Mouse (Mus musculus): ENCODE measurements around the gene Rap1b. TPM values are rescaled to one million over a fixed set of nuclear protein-coding genes. Genes with fewer than 3 reads are reported as not detected.
A peak's percentile ranks its signal among the peaks of the same experiment; 100 is the strongest.
"Not testable (repeated sequence)": the region's sequence is repeated elsewhere in the genome, so short reads cannot be mapped to it uniquely, and the experiment has no call there.

Rap1b gene
- total RNA-seq (2014; rRNA removed) (66.0 and 78.7 TPM in 2 replicates), polyA plus RNA-seq (2015; fragmentation: Nextera tagmentation; extraction: Ambion mirVana) (140 and 145 TPM in 2 replicates)

GRCm38 (mm10) chr10:117845597-117846259 lies at the start of gene Rap1b:
Gene Rap1b (minus strand): TSS chr10:117846035.
- no peak for TF ChIP-seq CTCF (IDR thresholded peaks at IDR 0.05)
- peak within 1 kb of the TSS; percentile 79 for H3K4me3 ChIP-seq (ENCODE audit: low read depth, low read length)

GRCm38 (mm10) chr10:117895186-117895585 lies 49.4 kb upstream of the Rap1b start:
- Histone ChIP-seq H3K9ac (replicated peaks; ENCODE audit: low read length, poor library complexity, severe bottlenecking) (no peak overlapping the region), H3K4me3 (ENCODE audit: low read depth, low read length) (no peak overlapping the region), H3K4me2 (ENCODE audit: low read depth, low read length, poor library complexity, severe bottlenecking) (no peak overlapping the region), H3K9me3 (ENCODE audit: low read length) (no peaks in the 10 kb centered on the region), H3K36me3 (ENCODE audit: insufficient read depth, low read length) (no peaks in the 10 kb centered on the region), H3K4me1 (ENCODE audit: insufficient read depth, low read length) (no peaks in the 10 kb centered on the region), H3K27ac (ENCODE audit: low read depth, low read length) (no peak overlapping the region), H3K27me3 (ENCODE audit: insufficient read depth, low read length) (no peaks in the 10 kb centered on the region)
- no peak for TF ChIP-seq CTCF (IDR thresholded peaks at IDR 0.05)
- DNase-seq (ENCODE audit: low spot score) (no peak), ATAC-seq (ENCODE audit: low FRiP score) (no peak)
- 84% methylated on average over 4 of the region's 4 CpGs for WGBS

More at GRCm38 (mm10) chr10:117845597-117846259, at the start of gene Rap1b:
- ATAC-seq (ENCODE audit: low FRiP score) (peak; percentile 95), DNase-seq (ENCODE audit: low spot score) (peak; percentile 96)
- Histone ChIP-seq H3K27me3 (ENCODE audit: insufficient read depth, low read length) (no peaks in the 10 kb centered on the region), H3K9me3 (ENCODE audit: low read length) (no peaks in the 10 kb centered on the region), H3K4me1 (ENCODE audit: insufficient read depth, low read length) (peaks cover 4% of the 10 kb centered on the region; the same call in 1 of the 2 replicates), H3K4me2 (ENCODE audit: low read depth, low read length, poor library complexity, severe bottlenecking) (peak within 1 kb of the TSS; percentile 73), H3K9ac (replicated peaks; ENCODE audit: low read length, poor library complexity, severe bottlenecking) (peak within 1 kb of the TSS; percentile 86), H3K36me3 (ENCODE audit: insufficient read depth, low read length) (no peaks in the 10 kb centered on the region), H3K27ac (ENCODE audit: low read depth, low read length) (peak within 1 kb of the TSS; percentile 98)
- under 1% methylated on average over 78 of the region's 112 CpGs for WGBS

- DNase-seq (ENCODE audit: low spot score), result no peak
- WGBS, result 94% methylated on average over 17 of the region's 17 CpGs
- Histone ChIP-seq H3K27ac (ENCODE audit: low read depth, low read length) (no peak overlapping the region), H3K4me3 (ENCODE audit: low read depth, low read length) (no peak overlapping the region), H3K9me3 (ENCODE audit: low read length) (no peaks in the 10 kb centered on the region), H3K9ac (replicated peaks; ENCODE audit: low read length, poor library complexity, severe bottlenecking) (no peak overlapping the region), H3K36me3 (ENCODE audit: insufficient read depth, low read length) (no peaks in the 10 kb centered on the region), H3K27me3 (ENCODE audit: insufficient read depth, low read length) (no peaks in the 10 kb centered on the region), H3K4me2 (ENCODE audit: low read depth, low read length, poor library complexity, severe bottlenecking) (no peak overlapping the region), H3K4me1 (ENCODE audit: insufficient read depth, low read length) (no peaks in the 10 kb centered on the region)
- no peak for ATAC-seq (ENCODE audit: low FRiP score)
- TF ChIP-seq CTCF (IDR thresholded peaks at IDR 0.05), result no peak
Observed at GRCm38 (mm10) chr10:117894114-117895035, 48.5 kb upstream of the Rap1b start.

- not testable (repeated sequence) for H3K9ac ChIP-seq (replicated peaks; ENCODE audit: low read length, poor library complexity, severe bottlenecking); H3K27me3 ChIP-seq (ENCODE audit: insufficient read depth, low read length); DNase-seq (ENCODE audit: low spot score); H3K27ac ChIP-seq (ENCODE audit: low read depth, low read length); H3K36me3 ChIP-seq (ENCODE audit: insufficient read depth, low read length); H3K9me3 ChIP-seq (ENCODE audit: low read length); H3K4me3 ChIP-seq (ENCODE audit: low read depth, low read length); ATAC-seq (ENCODE audit: low FRiP score); H3K4me1 ChIP-seq (ENCODE audit: insufficient read depth, low read length); H3K4me2 ChIP-seq (ENCODE audit: low read depth, low read length, poor library complexity, severe bottlenecking)
- 56% methylated on average over 12 of the region's 13 CpGs for WGBS
Observed at GRCm38 (mm10) chr10:117893128-117893527, 47.3 kb upstream of the Rap1b start.

GRCm38 (mm10) chr10:117891327-117891726 lies 45.5 kb upstream of the Rap1b start:
- Histone ChIP-seq H3K9me3 (ENCODE audit: low read length) (no peaks in the 10 kb centered on the region), H3K4me3 (ENCODE audit: low read depth, low read length) (no peak overlapping the region), H3K4me2 (ENCODE audit: low read depth, low read length, poor library complexity, severe bottlenecking) (no peak overlapping the region), H3K9ac (replicated peaks; ENCODE audit: low read length, poor library complexity, severe bottlenecking) (no peak overlapping the region), H3K27me3 (ENCODE audit: insufficient read depth, low read length) (no peaks in the 10 kb centered on the region), H3K4me1 (ENCODE audit: insufficient read depth, low read length) (no peaks in the 10 kb centered on the region), H3K36me3 (ENCODE audit: insufficient read depth, low read length) (no peaks in the 10 kb centered on the region), H3K27ac (ENCODE audit: low read depth, low read length) (no peak overlapping the region)
- ATAC-seq (ENCODE audit: low FRiP score) (no peak), DNase-seq (ENCODE audit: low spot score) (no peak)
- TF ChIP-seq CTCF (IDR thresholded peaks at IDR 0.05), result no peak
- 82% methylated on average over 10 of the region's 10 CpGs for WGBS

- ATAC-seq (ENCODE audit: low FRiP score), result no peak
- no peaks in the 10 kb centered on the region for H3K4me1 ChIP-seq (ENCODE audit: insufficient read depth, low read length)
- no peak overlapping the region for H3K4me2 ChIP-seq (ENCODE audit: low read depth, low read length, poor library complexity, severe bottlenecking)
- no peaks in the 10 kb centered on the region for H3K9me3 ChIP-seq (ENCODE audit: low read length)
- H3K9ac ChIP-seq (replicated peaks; ENCODE audit: low read length, poor library complexity, severe bottlenecking), result no peak overlapping the region
- no peaks in the 10 kb centered on the region for H3K27me3 ChIP-seq (ENCODE audit: insufficient read depth, low read length)
- H3K4me3 ChIP-seq (ENCODE audit: low read depth, low read length), result no peak overlapping the region
- TF ChIP-seq CTCF (IDR thresholded peaks at IDR 0.05), result no peak
- WGBS, result 84% methylated on average over 15 of the region's 15 CpGs
- H3K27ac ChIP-seq (ENCODE audit: low read depth, low read length), result no peak overlapping the region
- peak; percentile 3 for DNase-seq (ENCODE audit: low spot score)
- no peaks in the 10 kb centered on the region for H3K36me3 ChIP-seq (ENCODE audit: insufficient read depth, low read length)
Observed at GRCm38 (mm10) chr10:117888822-117889221, 43.0 kb upstream of the Rap1b start.
